Mouse (Mus musculus): ENCODE measurements around the gene Faim. TPM values are rescaled to one million over a fixed set of nuclear protein-coding genes. Genes with fewer than 3 reads are reported as not detected.
A peak's percentile ranks its signal among the peaks of the same experiment; 100 is the strongest.

The Faim gene
- polyA plus RNA-seq, 1 experiment from 2014 or later, result 42.9 TPM

GRCm38 (mm10) chr9:98979431-98980416 lies 6.4 kb upstream of the Faim start:
- Histone ChIP-seq H3K27me3 (peaks cover 61% of the 10 kb centered on the region), H3K27ac (no peak overlapping the region), H3K4me2 (peak overlapping the region; percentile 48), H3K9ac (no peak overlapping the region), H3K9me3 (no peaks in the 10 kb centered on the region), H3K36me3 (no peaks in the 10 kb centered on the region), H3K4me1 (0 out of 2 replicates have a peak, but pooled peaks cover 3% of the 10 kb centered on the region), H3K4me3 (peak overlapping the region; percentile 24)
- 4% methylated on average over 29 of the region's 29 CpGs for WGBS
- peak; percentile 64; the same call in 1 of the 2 replicates for ATAC-seq (ENCODE audit: borderline replicate concordance, extremely low read depth, low FRiP score, low TSS enrichment)

GRCm38 (mm10) chr9:98986476-98987096 lies 413 bp downstream of the Faim start:
- WGBS, result under 1% methylated on average over 40 of the region's 50 CpGs
- peak; percentile 79; the same call in 1 of the 2 replicates for ATAC-seq (ENCODE audit: borderline replicate concordance, extremely low read depth, low FRiP score, low TSS enrichment)
- peak overlapping the region; percentile 88 for H3K4me3 ChIP-seq

GRCm38 (mm10) chr9:98987131-98987530 lies 958 bp downstream of the Faim start:
- no peak overlapping the region for H3K27ac ChIP-seq
- WGBS, result 44% methylated on average over 9 of the region's 9 CpGs
- peaks cover 17% of the 10 kb centered on the region; the same call in 1 of the 2 replicates for H3K27me3 ChIP-seq
- peak overlapping the region; percentile 91 for H3K4me2 ChIP-seq
- peaks cover 8% of the 10 kb centered on the region for H3K4me1 ChIP-seq
- H3K9ac ChIP-seq, result peak overlapping the region; percentile 64; the same call in 1 of the 2 replicates
- H3K36me3 ChIP-seq, result no peaks in the 10 kb centered on the region
- no peaks in the 10 kb centered on the region for H3K9me3 ChIP-seq
- ATAC-seq (ENCODE audit: borderline replicate concordance, extremely low read depth, low FRiP score, low TSS enrichment), result no peak
- peak overlapping the region; percentile 88 for H3K4me3 ChIP-seq

More at GRCm38 (mm10) chr9:98986476-98987096, 413 bp downstream of the Faim start:
- Histone ChIP-seq H3K4me1 (peaks cover 8% of the 10 kb centered on the region), H3K4me2 (peak overlapping the region; percentile 91), H3K9me3 (no peaks in the 10 kb centered on the region), H3K27ac (no peak overlapping the region), H3K9ac (peak overlapping the region; percentile 64), H3K27me3 (peaks cover 18% of the 10 kb centered on the region; the same call in 1 of the 2 replicates), H3K36me3 (no peaks in the 10 kb centered on the region)

GRCm38 (mm10) chr9:98994103-98994502 lies 7.9 kb downstream of the Faim start:
- no peaks in the 10 kb centered on the region for H3K9me3 ChIP-seq
- H3K4me1 ChIP-seq, result no peaks in the 10 kb centered on the region
- H3K27me3 ChIP-seq, result no peaks in the 10 kb centered on the region
- no peak overlapping the region for H3K4me3 ChIP-seq
- 92% methylated on average over 4 of the region's 4 CpGs for WGBS
- H3K27ac ChIP-seq, result no peak overlapping the region
- H3K9ac ChIP-seq, result no peak overlapping the region
- no peak overlapping the region for H3K4me2 ChIP-seq
- H3K36me3 ChIP-seq, result peaks cover 10% of the 10 kb centered on the region; the same call in 1 of the 2 replicates
- ATAC-seq (ENCODE audit: borderline replicate concordance, extremely low read depth, low FRiP score, low TSS enrichment), result no peak

GRCm38 (mm10) chr9:98999881-99000339 lies 13.7 kb downstream of the Faim start:
- H3K4me3 ChIP-seq, result no peak overlapping the region
- no peak overlapping the region for H3K27ac ChIP-seq
- H3K4me2 ChIP-seq, result no peak overlapping the region
- no peaks in the 10 kb centered on the region for H3K9me3 ChIP-seq
- no peak overlapping the region for H3K9ac ChIP-seq
- H3K36me3 ChIP-seq, result 0 out of 2 replicates have a peak, but pooled peaks cover 12% of the 10 kb centered on the region
- no peaks in the 10 kb centered on the region for H3K27me3 ChIP-seq
- WGBS, result 56% methylated on average over 9 of the region's 9 CpGs
- ATAC-seq (ENCODE audit: borderline replicate concordance, extremely low read depth, low FRiP score, low TSS enrichment), result no peak
- H3K4me1 ChIP-seq, result no peaks in the 10 kb centered on the region

- WGBS, result 89% methylated on average over 6 of the region's 6 CpGs
- 0 out of 2 replicates have a peak, but pooled peaks cover 12% of the 10 kb centered on the region for H3K36me3 ChIP-seq
These were observed 15.2 kb downstream of the Faim start for GRCm38 (mm10) chr9:99001326-99001725.

GRCm38 (mm10) chr9:99009069-99009897 lies 23.1 kb downstream of the Faim start:
- 66% methylated on average over 12 of the region's 12 CpGs for WGBS
- Histone ChIP-seq H3K36me3 (no peaks in the 10 kb centered on the region), H3K9ac (no peak overlapping the region), H3K4me1 (no peaks in the 10 kb centered on the region), H3K4me3 (no peak overlapping the region), H3K9me3 (no peaks in the 10 kb centered on the region), H3K27ac (no peak overlapping the region), H3K27me3 (no peaks in the 10 kb centered on the region), H3K4me2 (no peak overlapping the region)
- no peak for ATAC-seq (ENCODE audit: borderline replicate concordance, extremely low read depth, low FRiP score, low TSS enrichment)

More at GRCm38 (mm10) chr9:99001326-99001725, 15.2 kb downstream of the Faim start:
- no peak overlapping the region for H3K4me3 ChIP-seq
- no peak overlapping the region for H3K9ac ChIP-seq
- ATAC-seq (ENCODE audit: borderline replicate concordance, extremely low read depth, low FRiP score, low TSS enrichment), result no peak
- H3K27me3 ChIP-seq, result no peaks in the 10 kb centered on the region
- no peaks in the 10 kb centered on the region for H3K4me1 ChIP-seq
- H3K9me3 ChIP-seq, result no peaks in the 10 kb centered on the region
- no peak overlapping the region for H3K27ac ChIP-seq
- no peak overlapping the region for H3K4me2 ChIP-seq

GRCm38 (mm10) chr9:99009898-99010199 lies 23.7 kb downstream of the Faim start:
- no peak for ATAC-seq (ENCODE audit: borderline replicate concordance, extremely low read depth, low FRiP score, low TSS enrichment)
- WGBS, result 53% methylated on average over 3 of the region's 3 CpGs
- no peaks in the 10 kb centered on the region for H3K9me3 ChIP-seq
- no peak overlapping the region for H3K27ac ChIP-seq
- H3K4me3 ChIP-seq, result no peak overlapping the region
- no peak overlapping the region for H3K4me2 ChIP-seq
- H3K9ac ChIP-seq, result no peak overlapping the region
- no peaks in the 10 kb centered on the region for H3K27me3 ChIP-seq
- no peaks in the 10 kb centered on the region for H3K36me3 ChIP-seq
- no peaks in the 10 kb centered on the region for H3K4me1 ChIP-seq

GRCm38 (mm10) chr9:99016301-99016700 lies 30.1 kb downstream of the Faim start:
- no peak overlapping the region for H3K9ac ChIP-seq
- WGBS, result 48% methylated on average over 3 of the region's 3 CpGs
- ATAC-seq (ENCODE audit: borderline replicate concordance, extremely low read depth, low FRiP score, low TSS enrichment), result no peak

GRCm38 (mm10) chr9:99016759-99017158 lies 30.6 kb downstream of the Faim start:
- 49% methylated on average over 3 of the region's 3 CpGs for WGBS
- Histone ChIP-seq H3K4me1 (no peaks in the 10 kb centered on the region), H3K9ac (no peak overlapping the region), H3K4me3 (no peak overlapping the region), H3K27ac (no peak overlapping the region), H3K27me3 (no peaks in the 10 kb centered on the region), H3K4me2 (no peak overlapping the region), H3K9me3 (no peaks in the 10 kb centered on the region), H3K36me3 (no peaks in the 10 kb centered on the region)
- no peak for ATAC-seq (ENCODE audit: borderline replicate concordance, extremely low read depth, low FRiP score, low TSS enrichment)

More at GRCm38 (mm10) chr9:99016301-99016700, 30.1 kb downstream of the Faim start:
- H3K4me2 ChIP-seq, result no peak overlapping the region
- no peak overlapping the region for H3K27ac ChIP-seq
- no peaks in the 10 kb centered on the region for H3K27me3 ChIP-seq
- no peak overlapping the region for H3K4me3 ChIP-seq
- no peaks in the 10 kb centered on the region for H3K4me1 ChIP-seq
- H3K36me3 ChIP-seq, result no peaks in the 10 kb centered on the region
- no peaks in the 10 kb centered on the region for H3K9me3 ChIP-seq

- ATAC-seq (ENCODE audit: borderline replicate concordance, extremely low read depth, low FRiP score, low TSS enrichment), result no peak
- Histone ChIP-seq H3K9me3 (no peaks in the 10 kb centered on the region), H3K36me3 (no peaks in the 10 kb centered on the region), H3K9ac (no peak overlapping the region), H3K27me3 (no peaks in the 10 kb centered on the region), H3K27ac (no peak overlapping the region), H3K4me1 (no peaks in the 10 kb centered on the region), H3K4me3 (no peak overlapping the region), H3K4me2 (no peak overlapping the region)
- 74% methylated on average over 6 of the region's 6 CpGs for WGBS
These were observed 31.5 kb downstream of the Faim start for GRCm38 (mm10) chr9:99017679-99018078.

Measured in lung, embryonic 15.5 days (tissue).